Mouse (Mus musculus) left cerebral cortex, postnatal 36 days (tissue): ENCODE results near the gene Mturn. TPM values are rescaled to one million over a fixed set of nuclear protein-coding genes. Genes with fewer than 3 reads are reported as not detected.
A peak's percentile ranks its signal among the peaks of the same experiment; 100 is the strongest.

Source experiments
- DNase-seq, 2 experiments: peaks; one replicate each; pipeline ENCODE4 v3.0.0; 2021 to 2022; ENCODE audit warnings: low spot score in 2 of 2, mixed read lengths in 1 of 2
- intact Hi-C: fragments of 180-260 bp; cut with DNase I; formaldehyde crosslinking; loops from one replicate; pipeline ENCODE4 v1.15.1; 2025
- total RNA-seq, 2 experiments: library from RNA; stranded (reverse); gene quantifications; 2 replicates each; pipeline ENCODE4 v1.2.3; 2021

Mturn gene
- total RNA-seq, 2 experiments from 2014 or later, result 93.9 to 96.4 TPM

DNA sequence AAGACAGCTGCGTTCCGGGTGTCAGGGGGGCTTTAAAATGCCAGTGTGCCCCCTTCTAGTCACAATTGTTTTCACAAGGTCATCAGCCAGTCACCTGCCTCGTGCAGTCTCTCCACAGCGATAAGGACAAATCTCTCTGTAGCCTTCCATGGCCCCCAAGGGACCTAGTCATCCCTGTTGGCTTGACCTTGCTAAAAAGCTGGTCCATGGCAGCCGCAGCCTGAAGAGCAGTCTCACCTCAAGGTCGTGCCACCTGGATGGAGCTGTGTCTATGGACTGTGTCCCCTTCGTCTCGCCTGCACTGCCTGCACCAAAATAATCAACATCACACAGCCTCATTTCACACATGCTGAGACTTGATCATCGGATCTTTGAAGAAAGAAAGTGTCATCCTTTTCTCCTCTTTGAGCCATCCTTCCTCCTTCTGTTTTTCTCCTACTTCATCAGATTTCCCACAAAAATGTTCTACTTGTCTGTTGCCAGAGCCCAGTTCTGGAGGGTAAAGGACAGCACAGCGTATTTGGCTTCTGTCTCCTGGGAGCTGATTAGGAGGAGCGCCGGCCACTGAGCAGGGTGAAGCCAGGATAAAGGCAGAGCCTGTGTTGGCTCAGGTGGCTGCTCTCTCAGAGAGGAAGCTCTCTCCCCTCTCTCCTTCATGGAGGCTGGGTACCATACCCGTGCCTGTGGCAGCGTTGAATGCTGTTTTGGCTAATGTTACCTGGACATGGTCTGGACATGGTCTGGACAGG lies 10.1 kb downstream of the Mturn start:
- intact Hi-C loops, result no loop called here
- DNase-seq, result no peak

DNA sequence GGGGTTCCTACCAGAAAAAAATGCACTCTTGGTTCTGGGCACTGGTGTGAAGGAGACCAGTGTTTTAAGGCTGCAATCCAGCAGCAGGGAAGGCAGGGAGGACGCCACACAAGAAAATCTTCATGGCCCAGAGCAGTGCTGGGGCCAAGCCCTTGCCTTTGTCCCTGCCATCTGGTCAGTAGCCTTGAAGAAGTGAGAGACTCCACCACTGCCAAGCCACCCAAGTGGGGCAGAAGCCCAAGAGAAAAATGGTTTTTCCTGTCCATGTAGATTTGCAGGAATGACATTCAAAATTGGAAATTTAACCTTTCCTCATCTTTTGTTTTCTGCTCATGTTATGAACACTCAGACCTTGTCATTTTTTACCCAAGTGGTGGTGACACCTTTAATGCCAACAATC lies 10.8 kb downstream of the Mturn start:
- intact Hi-C loops, result no loop called here
- no peak for DNase-seq

DNA sequence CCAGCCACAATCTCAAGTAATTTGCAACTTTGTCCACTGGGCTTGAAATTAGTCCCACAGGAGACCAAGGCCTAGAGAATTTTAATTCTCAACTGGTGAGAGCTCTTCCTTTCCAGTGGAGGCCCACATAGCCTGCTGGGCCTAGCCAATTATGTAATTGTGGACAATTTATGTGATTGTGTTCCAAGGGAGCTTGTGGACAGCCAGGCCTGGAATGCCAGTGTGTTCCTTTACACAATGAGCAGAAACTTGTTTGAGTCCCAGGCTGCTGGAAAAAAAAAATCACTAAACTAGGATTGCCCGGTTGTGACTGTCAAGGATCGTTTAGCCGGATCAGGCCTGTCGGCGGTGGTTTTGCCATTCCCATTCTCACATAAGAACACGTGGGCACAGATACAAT lies 11.9 kb downstream of the Mturn start:
- intact Hi-C loops, result no loop called here
- no peak for DNase-seq

DNA sequence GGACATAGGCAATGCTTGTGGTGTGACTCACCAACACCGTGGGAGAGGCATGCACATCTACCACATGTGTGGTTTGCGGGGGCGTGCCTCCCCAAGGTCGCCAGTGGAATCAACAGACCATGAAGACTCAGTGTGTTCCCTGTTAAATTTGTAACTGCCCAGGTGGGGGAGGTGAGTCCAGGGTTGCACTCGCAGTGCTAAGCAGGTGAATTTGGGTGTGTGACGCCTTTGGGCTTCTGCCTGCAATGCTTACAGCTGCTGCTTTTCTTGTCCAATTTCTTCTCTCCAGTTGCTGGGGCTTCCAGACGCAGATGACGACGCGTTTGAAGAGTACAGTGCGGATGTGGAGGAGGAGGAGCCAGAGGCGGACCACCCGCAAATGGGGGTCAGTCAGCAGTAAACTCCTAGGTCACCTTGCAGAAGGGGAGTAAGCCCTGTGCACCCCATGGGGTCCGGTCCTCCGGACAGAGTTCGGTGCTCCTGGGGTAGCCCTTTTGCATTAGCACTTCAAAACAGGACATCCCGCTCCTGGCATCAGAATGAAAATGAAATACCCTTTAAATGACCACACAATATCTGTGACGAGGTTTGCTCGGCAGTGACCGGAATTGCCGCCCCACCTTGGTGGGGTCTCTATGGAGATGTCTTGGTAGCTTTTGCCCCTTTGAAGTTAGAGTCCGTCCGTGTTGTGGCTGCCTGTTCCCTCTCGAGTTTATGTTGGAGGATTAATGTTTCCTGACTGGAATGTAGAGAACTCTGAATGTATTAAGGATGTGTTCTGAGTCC lies 17.5 kb downstream of the Mturn start:
- DNase-seq, result no peak
- intact Hi-C loops, result loop anchor here (5.0 kb wide), 1 partner anchor 118 kb away; the partner anchor contains the start of gene Znrf2

DNA sequence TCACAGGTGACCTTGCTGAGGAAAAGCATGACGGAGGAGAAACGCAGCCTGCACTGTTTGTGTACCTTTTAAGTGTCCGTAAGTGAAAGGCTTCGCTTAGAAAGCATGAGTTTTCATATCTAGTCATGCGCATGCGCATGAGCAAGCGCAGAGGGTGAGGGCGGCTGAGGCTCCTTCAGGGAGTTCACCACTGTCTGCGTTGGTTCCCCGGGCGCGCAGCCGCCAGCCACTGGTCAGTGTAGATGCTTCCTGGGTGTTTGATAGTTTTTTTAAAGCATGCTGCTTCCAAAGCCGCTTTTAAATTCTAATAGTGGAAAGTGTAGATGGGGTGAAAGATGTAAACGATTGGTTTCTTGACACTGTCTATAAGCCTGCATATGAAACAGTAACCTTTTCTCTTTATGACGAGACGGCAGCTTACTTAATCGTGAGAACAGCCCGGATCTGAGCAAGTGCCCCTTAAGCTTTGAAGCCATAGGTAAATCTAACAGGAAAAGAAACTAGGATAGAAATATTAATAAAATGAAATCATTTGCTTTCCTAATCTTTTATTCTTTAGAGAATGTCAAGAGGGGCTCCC lies 18.1 kb downstream of the Mturn start:
- intact Hi-C loops, result loop anchor here (5.0 to 10.0 kb wide), 3 partner anchors 118 to 465 kb away; partner anchors contain the start of gene Znrf2

DNA sequence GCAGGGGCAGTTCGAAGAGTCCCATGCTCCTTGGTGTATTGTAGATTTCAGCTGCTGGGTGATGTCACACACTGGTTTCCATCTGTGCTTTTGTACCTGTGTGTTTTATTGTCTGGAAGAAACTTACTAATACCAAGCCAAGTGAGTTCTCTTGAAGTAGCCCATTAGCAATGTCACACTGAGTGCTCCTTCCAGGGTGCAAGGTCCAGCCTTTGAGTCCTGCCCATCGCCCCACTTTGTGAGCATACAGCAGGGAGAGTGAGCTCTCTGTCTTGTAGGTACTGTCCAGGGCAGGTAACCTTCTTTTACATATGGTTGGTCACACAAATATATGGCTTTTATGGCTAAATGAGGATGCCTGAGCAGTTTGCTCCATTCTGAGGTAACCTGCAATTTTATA lies 19.1 kb downstream of the Mturn start:
- DNase-seq, result no peak
- intact Hi-C loops, result loop anchor here (10.0 kb wide), 2 partner anchors 314 to 464 kb away; no protein-coding TSS in a partner anchor

More for the DNA sequence above, 18.1 kb downstream of the Mturn start:
- peak; percentile 84 to 86 for DNase-seq

DNA sequence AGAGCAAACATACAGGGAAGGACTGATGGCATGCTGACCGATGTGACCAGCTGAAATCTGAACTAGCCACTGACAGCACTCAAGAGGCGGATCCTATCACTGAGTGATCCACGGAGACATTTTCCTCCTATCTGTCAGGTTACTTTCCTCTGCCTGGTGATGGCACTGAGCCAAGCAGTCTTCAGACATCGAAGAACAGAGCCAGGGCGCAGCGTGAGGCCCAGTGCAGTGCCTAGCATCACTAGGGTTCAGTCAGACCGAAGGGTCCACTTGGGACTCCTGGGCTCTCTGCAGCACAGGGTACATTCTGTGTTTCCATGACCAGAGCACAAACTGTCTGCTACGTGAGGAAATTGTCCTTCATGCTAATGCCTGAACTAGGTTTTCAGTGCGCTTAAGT lies 20.5 kb downstream of the Mturn start:
- intact Hi-C loops, result loop anchor here (10.0 kb wide), 2 partner anchors 313 to 463 kb away; no protein-coding TSS in a partner anchor
- no peak for DNase-seq

DNA sequence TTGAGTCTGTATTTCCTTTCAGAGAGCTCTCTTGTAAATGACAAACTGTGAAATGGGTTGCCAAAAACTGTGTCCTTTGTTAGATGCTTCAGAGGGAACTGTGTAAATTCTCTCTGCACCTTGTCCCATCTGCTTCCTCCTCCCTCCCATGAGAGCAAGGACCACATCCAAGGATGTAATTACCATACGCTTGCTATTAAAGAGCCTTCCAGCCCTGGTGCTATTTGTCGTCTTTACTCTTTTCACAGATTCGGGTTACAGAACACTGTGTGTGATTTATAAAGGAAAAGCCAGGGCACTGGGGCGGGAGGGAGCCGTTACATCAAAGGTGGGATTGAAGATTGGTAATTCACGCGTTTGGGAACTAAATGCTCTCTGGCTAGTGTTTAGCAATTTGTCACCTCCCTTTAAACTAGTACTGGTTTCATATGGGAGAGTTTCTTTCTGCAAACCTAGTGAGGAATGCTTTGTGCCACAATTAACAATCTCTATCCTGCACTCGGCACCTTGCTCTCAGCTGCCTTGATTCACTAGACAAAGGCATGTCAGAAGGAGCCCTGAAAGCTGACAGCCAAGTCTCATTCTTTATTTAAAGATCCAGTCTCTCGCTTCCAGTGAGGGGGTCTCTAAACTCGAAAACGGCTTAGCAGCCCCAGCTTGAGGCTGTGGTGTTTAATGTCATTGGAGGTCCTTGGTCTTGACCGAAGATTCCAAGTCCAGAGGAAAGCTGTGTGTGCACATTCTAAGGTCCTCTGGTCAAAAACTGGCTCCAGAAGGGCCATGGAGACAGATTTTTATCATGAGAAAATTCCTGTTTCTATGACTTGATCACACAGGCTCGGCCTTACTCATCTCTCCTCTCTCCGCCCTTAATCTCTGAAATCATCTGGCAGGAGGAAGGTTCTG lies 22.5 kb downstream of the Mturn start:
- intact Hi-C loops, result loop anchor here (10.0 kb wide), 2 partner anchors 311 to 461 kb away; no protein-coding TSS in a partner anchor
- no peak for DNase-seq

DNA sequence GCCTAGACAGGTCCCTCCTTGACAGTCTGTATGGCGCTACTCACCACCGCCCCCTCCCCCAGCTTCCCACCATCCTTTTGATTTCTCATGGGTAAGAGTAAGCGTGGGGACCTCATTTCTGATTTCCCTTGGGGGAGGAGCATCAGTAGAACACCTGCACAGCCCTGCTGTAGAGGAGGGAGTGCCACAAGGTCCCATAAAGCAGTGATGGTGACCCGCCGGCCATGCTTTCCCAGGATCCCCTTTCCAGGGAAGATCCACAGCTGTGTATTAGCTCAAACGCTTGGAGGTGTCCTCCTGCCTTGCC lies 23.1 kb downstream of the Mturn start:
- intact Hi-C loops, result loop anchor here (10.0 kb wide), 2 partner anchors 310 to 460 kb away; no protein-coding TSS in a partner anchor
- no peak for DNase-seq

DNA sequence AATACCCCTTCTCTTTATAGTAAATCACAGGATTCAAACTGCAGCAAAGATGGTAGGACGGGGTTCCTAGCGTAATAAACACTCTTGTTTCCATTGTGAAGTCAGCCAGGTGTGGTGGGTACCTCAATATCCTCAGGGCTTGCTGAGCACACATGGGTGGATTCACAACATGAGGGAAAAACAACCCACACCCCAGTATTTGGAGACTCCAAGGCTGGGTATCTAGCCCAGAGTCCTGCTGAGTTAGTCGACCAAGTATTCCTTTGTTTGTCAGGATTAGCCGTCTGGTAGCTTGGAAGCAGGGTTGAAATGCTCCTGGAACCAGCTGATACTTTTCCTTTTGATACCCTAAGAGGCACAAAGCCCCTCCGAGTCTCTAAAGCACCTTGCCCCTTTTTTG lies 23.4 kb downstream of the Mturn start:
- DNase-seq, result no peak
- intact Hi-C loops, result loop anchor here (10.0 kb wide), 2 partner anchors 310 to 460 kb away; no protein-coding TSS in a partner anchor

DNA sequence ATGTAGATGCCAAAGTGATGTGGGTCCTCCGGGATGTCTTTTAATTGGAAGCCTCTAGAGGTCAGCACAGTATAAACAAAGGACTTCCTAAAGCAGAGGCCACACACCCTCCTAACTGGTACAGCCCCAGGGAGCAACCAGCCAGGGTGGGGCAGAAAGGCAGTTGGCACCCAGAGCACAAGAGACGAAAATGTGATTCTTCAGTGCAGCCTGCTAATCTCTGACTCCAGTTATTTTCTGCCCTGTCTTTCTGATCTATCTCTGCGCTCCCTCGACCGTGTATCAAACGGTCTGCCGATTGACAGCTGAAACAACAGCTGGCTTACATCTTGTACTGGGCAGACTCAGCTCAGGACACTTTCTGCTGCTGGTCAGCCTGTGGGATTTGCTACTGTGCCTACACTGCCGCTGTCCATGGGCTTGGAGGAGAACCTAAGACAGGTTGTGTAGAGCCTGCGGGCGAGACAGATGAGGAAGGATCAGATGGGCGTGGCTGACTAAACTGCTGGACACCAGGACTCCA lies 24.0 kb downstream of the Mturn start:
- no peak for DNase-seq
- intact Hi-C loops, result loop anchor here (10.0 kb wide), 2 partner anchors 309 to 459 kb away; no protein-coding TSS in a partner anchor

DNA sequence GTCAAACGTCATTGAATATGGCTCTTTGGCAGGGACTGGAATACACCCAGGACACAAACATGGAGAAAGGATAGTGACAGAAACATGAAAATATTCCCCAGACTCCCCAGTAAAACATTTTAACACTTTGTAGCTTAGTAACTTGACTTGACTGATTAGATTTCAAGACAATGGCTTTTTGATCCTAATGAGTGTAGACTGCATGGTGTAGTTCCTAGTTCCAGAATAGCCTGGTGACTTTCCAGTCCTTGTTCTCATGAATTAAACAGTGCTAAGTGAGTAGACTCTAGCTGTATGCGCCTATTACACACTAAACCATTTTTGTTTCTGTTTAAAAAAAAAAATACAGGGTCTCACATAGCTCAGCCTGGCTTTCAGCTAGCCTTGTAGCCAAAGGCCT lies 24.7 kb downstream of the Mturn start:
- no peak for DNase-seq
- intact Hi-C loops, result loop anchor here (10.0 kb wide), 2 partner anchors 309 to 459 kb away; no protein-coding TSS in a partner anchor

DNA sequence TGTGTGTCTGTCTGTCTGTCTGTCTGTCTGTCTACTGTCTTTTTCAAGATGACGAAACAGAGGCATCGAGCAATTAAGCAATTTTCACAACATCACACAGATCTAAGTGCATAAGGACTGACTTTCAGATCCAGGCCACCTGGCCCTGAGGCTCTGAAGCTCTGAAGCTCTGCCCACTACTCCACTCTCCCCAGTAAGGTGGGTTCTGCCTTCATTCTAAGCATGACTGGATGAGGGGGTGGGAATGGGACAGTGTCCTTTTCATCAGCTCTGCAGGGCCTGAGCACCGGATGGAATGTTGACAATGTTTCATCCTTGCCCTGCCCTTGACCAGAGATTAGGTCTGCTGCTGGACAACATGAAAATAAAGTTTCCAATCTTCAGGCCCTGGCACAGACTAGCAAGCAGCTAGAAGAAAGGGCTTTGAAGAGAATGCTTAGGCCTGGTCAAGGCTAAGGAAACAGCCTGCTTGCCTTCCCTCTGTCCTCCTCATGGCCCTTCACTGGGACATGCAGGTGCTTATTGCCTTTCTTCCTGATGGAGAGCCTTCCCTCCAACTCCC lies 25.3 kb downstream of the Mturn start:
- intact Hi-C loops, result loop anchor here (10.0 kb wide), 2 partner anchors 308 to 458 kb away; no protein-coding TSS in a partner anchor
- no peak for DNase-seq

DNA sequence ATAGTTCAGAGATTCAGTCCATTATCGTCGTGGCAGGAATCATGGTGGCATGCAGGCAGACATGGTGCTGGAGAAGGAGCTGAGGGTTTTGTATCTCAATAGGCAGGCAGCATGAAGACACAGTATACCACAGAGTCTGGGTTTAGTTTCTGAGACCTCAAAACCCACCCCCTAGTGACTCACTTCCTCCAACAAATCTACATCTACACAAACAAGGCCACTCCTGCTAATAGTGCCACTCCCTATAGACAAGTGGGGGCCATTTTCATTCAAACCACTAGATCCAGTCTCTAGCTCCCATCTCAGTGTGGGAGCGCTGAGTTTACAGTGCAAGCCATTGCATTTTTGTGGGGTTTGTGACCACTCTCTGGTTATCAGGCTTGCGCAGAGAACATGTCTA lies 27.2 kb downstream of the Mturn start:
- intact Hi-C loops, result loop anchor here (10.0 kb wide), 2 partner anchors 306 to 456 kb away; no protein-coding TSS in a partner anchor
- DNase-seq, result no peak

DNA sequence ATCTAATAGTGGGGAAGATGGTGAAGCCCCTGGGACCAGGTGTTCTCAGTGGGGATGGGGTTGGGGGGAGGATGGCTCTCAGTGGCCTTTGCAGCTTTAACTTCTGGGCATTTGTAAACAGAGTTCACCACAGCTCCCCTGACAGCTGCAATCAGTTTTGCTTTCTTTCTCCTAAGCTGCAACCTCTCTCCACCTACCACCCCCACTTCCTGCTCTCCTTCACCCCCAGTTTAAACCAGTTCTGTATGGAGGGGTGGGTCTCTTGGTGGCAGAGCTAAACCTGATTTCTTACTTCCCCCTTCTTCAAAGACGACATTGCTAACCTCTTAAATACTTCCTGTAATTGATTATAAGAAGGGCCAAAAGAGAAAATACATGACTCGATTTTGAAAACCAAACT lies 34.3 kb downstream of the Mturn start:
- DNase-seq, result no peak
- intact Hi-C loops, result no loop called here

DNA sequence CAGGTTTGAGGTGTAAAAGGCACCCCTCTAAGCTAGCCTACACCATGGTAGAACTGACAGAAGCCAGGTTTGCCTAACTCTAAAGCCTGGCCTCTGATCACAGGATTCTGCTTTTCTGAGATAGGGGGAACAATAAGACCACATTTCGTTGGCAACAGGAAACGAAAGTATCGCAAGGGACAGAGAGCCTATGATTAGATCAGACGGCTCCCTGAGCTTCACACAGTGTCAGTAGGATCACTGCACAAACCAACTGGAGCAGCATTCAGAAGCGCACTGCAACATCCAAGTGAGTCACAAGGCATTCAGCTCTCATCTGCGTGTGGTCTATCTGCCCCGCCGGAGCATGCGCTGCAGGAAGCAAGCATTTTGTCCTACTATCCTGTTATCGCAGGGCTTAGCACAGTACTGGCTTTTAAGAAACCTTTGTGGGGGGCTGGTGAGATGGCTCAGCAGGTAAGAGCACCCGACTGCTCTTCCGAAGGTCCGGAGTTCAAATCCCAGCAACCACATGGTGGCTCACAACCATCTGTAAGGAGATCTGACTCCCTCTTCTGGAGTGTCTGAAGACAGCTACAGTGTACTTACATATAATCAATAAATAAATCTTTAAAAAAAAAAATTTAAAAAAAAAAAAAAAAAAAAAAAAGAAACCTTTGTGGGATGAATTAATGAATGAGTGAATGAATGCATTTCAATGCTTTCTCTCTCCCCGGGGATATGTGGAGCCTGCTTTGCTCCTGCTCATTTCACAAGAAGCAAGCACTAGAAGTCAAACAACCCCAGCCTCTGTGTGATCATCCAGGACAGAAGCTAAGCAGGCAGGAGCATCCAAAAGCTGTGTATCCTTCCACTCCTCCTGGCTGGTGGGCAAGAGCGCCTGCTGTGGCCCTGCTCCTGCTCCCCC lies 37.6 kb downstream of the Mturn start:
- DNase-seq, result peak in 1 of 2 experiments; percentile 6
- intact Hi-C loops, result no loop called here

DNA sequence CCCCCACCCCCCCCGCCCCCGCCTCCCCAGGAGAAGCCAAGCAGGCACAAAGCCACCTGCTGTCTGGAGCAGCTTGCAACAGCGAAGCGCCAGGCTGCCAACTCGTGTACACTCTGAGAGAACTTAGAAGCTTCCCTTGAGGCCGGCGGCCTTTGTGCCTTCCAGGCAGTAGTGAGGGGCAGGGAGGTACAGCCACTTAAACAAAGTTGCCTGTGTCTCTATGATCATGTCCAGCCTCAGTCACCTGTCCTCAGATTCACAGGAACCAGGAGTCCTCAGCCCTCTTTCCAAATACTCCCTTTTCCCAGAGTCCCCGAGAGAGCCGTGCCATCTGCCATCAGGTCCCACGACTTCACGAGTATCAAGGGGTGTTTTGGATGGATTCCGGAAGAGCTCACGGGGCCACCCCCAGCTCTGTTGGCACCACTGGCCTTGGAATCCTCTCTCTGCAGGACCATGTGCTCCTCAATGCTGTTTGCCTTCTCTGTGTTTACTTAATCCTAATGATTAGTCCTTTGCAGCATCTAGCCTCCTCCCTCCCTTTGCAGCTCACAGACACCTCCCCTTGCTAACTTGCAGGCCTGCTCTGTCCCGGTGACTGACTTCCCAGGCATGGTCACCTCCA lies 38.4 kb downstream of the Mturn start:
- DNase-seq, result peak; percentile 15 to 29
- intact Hi-C loops, result no loop called here
